Mouse (Mus musculus) liver, embryonic 15.5 days (tissue): ENCODE results near the gene Fgfr2. TPM values are rescaled to one million over a fixed set of nuclear protein-coding genes. Genes with fewer than 3 reads are reported as not detected.

Experiments used
- ATAC-seq: fragments of 200-750 bp; cut with Nextera tagmentation; 2 replicates; pipeline ENCODE4 v1.8.0; 2017; ENCODE audit warnings: moderate number of reproducible peaks, mild to moderate bottlenecking, moderate library complexity; ENCODE audit not compliant: insufficient read depth
- H3K27ac ChIP-seq: fragments of 300-500 bp; sonication (generic); replicated peaks from 2 replicates; pipeline ENCODE4 v1.5.1; 2015; ENCODE audit warnings: mild to moderate bottlenecking, inconsistent platforms
- H3K27me3 ChIP-seq: fragments of 300-500 bp; sonication (generic); 2 replicates; pipeline ENCODE4 v1.6.1; 2015; ENCODE audit warnings: mild to moderate bottlenecking, inconsistent platforms
- H3K36me3 ChIP-seq: fragments of 300-500 bp; sonication (generic); replicated peaks from 2 replicates; pipeline ENCODE4 v1.6.1; 2015; ENCODE audit warnings: moderate library complexity, mild to moderate bottlenecking, inconsistent platforms
- H3K4me1 ChIP-seq: fragments of 300-500 bp; sonication (generic); replicated peaks from 2 replicates; pipeline ENCODE4 v1.6.1; 2015; ENCODE audit warnings: inconsistent platforms
- H3K4me2 ChIP-seq: fragments of 300-500 bp; sonication (generic); 2 replicates; pipeline ENCODE4 v1.6.1; 2015; ENCODE audit warnings: moderate library complexity, mild to moderate bottlenecking, inconsistent platforms
- H3K4me3 ChIP-seq: fragments of 300-500 bp; sonication (generic); replicated peaks from 2 replicates; pipeline ENCODE4 v1.5.1; 2015; ENCODE audit warnings: mild to moderate bottlenecking, inconsistent platforms
- H3K9ac ChIP-seq: fragments of 300-500 bp; sonication (generic); 2 replicates; pipeline ENCODE4 v1.6.1; 2015; ENCODE audit warnings: moderate library complexity, mild to moderate bottlenecking, inconsistent platforms
- H3K9me3 ChIP-seq: fragments of 300-500 bp; sonication (generic); replicated peaks from 2 replicates; pipeline ENCODE4 v1.6.1; 2016; ENCODE audit warnings: inconsistent platforms
- WGBS: fragments of 180-500 bp; shearing (Covaris S2); methylation state at CpG from one replicate; pipeline ENCODE4 v1.1.7; 2015; ENCODE audit warnings: mixed read lengths; ENCODE audit not compliant: insufficient replicate concordance; 5-methylcytosine and 5-hydroxymethylcytosine counted together
- polyA plus RNA-seq: library from polyadenylated mRNA; unstranded; fragments of >200 nt; fragmentation: Nextera tagmentation; extraction: Ambion mirVana; gene quantifications from 2 replicates; pipeline ENCODE4 v1.2.1, GENCODE M21; 2015

The Fgfr2 gene
- polyA plus RNA-seq, 1 experiment from 2014 or later, result 10.5 TPM

DNA sequence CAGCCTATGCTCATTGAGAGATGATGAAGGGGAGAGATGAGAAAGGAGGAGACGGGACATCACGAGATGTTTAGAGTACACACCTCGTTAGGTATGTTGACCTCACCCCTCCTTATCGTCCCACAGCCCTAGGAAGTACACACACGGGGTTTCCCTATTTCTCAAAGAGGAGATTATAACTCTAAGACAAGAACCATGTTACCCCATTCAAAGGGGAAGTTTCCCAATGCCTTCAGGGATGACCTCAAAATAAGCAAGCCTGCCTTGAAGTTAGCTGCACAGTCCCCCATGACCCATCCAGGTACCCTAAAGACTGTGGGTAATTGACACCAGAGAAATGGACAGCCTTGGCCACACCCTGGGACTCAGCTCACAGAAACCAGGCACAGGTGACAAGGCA, 657.3 kb downstream of the Fgfr2 start:
- WGBS, result 58% methylated on average over 5 of the region's 5 CpGs
- H3K4me3 ChIP-seq, result no peak overlapping the region
- no peaks in the 10 kb centered on the region; the same call in 1 of the 2 replicates for H3K27me3 ChIP-seq
- no peak overlapping the region for H3K9ac ChIP-seq
- ATAC-seq, result no peak
- no peak overlapping the region for H3K27ac ChIP-seq
- H3K4me1 ChIP-seq, result peaks cover 5% of the 10 kb centered on the region
- H3K4me2 ChIP-seq, result no peak overlapping the region
- no peaks in the 10 kb centered on the region for H3K36me3 ChIP-seq
- H3K9me3 ChIP-seq, result no peaks in the 10 kb centered on the region

- Histone ChIP-seq H3K4me2 (no peak overlapping the region), H3K4me1 (peaks cover 5% of the 10 kb centered on the region), H3K4me3 (no peak overlapping the region), H3K27me3 (no peaks in the 10 kb centered on the region; the same call in 1 of the 2 replicates), H3K27ac (no peak overlapping the region), H3K36me3 (no peaks in the 10 kb centered on the region), H3K9me3 (no peaks in the 10 kb centered on the region), H3K9ac (no peak overlapping the region)
- WGBS, result 59% methylated on average over 1 of the region's 1 CpGs
- no peak for ATAC-seq
These were observed 658.3 kb downstream of the Fgfr2 start for GRCm38 (mm10) chr7:132464894-132465293.

GRCm38 (mm10) chr7:132458493-132458892, 664.7 kb downstream of the Fgfr2 start:
- Histone ChIP-seq H3K9ac (no peak overlapping the region), H3K27me3 (no peaks in the 10 kb centered on the region; the same call in 1 of the 2 replicates), H3K4me3 (no peak overlapping the region), H3K27ac (no peak overlapping the region), H3K36me3 (no peaks in the 10 kb centered on the region), H3K4me1 (peaks cover 5% of the 10 kb centered on the region), H3K4me2 (no peak overlapping the region), H3K9me3 (no peaks in the 10 kb centered on the region)
- no peak for ATAC-seq
- WGBS, result 48% methylated on average over 7 of the region's 7 CpGs

GRCm38 (mm10) chr7:132455071-132455720, 668.0 kb downstream of the Fgfr2 start:
- Histone ChIP-seq H3K4me3 (no peak overlapping the region), H3K9ac (no peak overlapping the region), H3K4me2 (no peak overlapping the region), H3K4me1 (no peaks in the 10 kb centered on the region), H3K36me3 (no peaks in the 10 kb centered on the region), H3K27ac (no peak overlapping the region), H3K9me3 (no peaks in the 10 kb centered on the region; the same call in 1 of the 2 replicates), H3K27me3 (no peaks in the 10 kb centered on the region)
- no peak for ATAC-seq
- 30% methylated on average over 11 of the region's 11 CpGs for WGBS

DNA sequence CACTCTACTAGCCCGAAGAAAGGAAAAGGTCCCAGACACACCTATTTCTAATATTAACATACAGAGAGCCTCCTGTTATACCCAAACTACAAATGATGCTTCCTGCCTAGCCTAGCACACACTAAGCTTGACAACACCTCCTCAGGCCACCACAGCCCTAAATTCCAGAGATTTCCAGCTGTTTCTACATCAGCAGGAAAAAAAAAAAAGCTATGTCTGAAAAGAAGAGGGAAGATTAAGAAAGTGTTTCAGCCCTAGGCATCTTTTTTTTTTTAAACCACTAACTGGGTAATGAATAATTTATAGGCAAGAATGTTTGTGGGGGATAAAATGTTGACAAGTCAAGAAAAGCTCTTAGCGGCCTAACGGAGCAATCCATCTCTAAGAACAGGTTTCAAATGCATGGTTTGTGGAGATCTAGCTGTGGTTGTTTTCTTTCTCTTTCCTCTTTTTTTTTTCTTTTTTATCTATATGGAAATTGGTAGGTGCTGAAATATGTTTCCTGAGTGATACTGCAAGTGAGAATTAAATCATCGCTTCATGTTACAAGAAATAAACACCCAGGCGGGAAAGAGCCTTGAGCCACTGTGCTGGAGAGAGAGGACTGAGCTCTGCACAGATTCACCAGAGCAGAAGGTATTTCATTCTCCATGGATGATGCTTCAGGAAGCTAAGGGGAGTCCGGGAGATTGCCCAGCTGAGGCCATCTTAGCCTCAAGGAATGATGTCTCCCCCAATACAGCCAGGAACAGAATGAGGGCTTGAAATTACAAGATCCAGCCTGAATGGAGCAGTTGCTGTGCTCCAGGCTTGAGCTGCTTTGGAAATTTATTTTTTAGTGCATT, 673.0 kb downstream of the Fgfr2 start:
- Histone ChIP-seq H3K4me3 (no peak overlapping the region), H3K27ac (no peak overlapping the region), H3K9me3 (no peaks in the 10 kb centered on the region; the same call in 1 of the 2 replicates), H3K4me1 (no peaks in the 10 kb centered on the region), H3K36me3 (no peaks in the 10 kb centered on the region), H3K9ac (no peak overlapping the region), H3K27me3 (no peaks in the 10 kb centered on the region), H3K4me2 (no peak overlapping the region)
- no peak for ATAC-seq
- 60% methylated on average over 6 of the region's 6 CpGs for WGBS

GRCm38 (mm10) chr7:132448511-132449154, 674.5 kb downstream of the Fgfr2 start:
- Histone ChIP-seq H3K4me2 (no peak overlapping the region), H3K4me1 (no peaks in the 10 kb centered on the region), H3K9ac (no peak overlapping the region), H3K4me3 (no peak overlapping the region), H3K9me3 (no peaks in the 10 kb centered on the region; the same call in 1 of the 2 replicates), H3K27ac (no peak overlapping the region), H3K27me3 (no peaks in the 10 kb centered on the region), H3K36me3 (no peaks in the 10 kb centered on the region)
- ATAC-seq, result no peak
- 55% methylated on average over 4 of the region's 4 CpGs for WGBS

GRCm38 (mm10) chr7:132447558-132447957, 675.6 kb downstream of the Fgfr2 start:
- H3K4me2 ChIP-seq, result no peak overlapping the region
- no peaks in the 10 kb centered on the region for H3K27me3 ChIP-seq
- no peak for ATAC-seq
- H3K9me3 ChIP-seq, result no peaks in the 10 kb centered on the region; the same call in 1 of the 2 replicates
- no peak overlapping the region for H3K4me3 ChIP-seq
- H3K36me3 ChIP-seq, result no peaks in the 10 kb centered on the region
- no peak overlapping the region for H3K9ac ChIP-seq
- H3K27ac ChIP-seq, result no peak overlapping the region
- no peaks in the 10 kb centered on the region for H3K4me1 ChIP-seq
- WGBS, result 54% methylated on average over 5 of the region's 5 CpGs

GRCm38 (mm10) chr7:132446841-132447240, 676.3 kb downstream of the Fgfr2 start:
- ATAC-seq, result no peak
- no peaks in the 10 kb centered on the region for H3K4me1 ChIP-seq
- no peaks in the 10 kb centered on the region for H3K27me3 ChIP-seq
- H3K9ac ChIP-seq, result no peak overlapping the region
- no peaks in the 10 kb centered on the region for H3K9me3 ChIP-seq
- 60% methylated on average over 5 of the region's 5 CpGs for WGBS
- no peak overlapping the region for H3K27ac ChIP-seq
- H3K4me2 ChIP-seq, result no peak overlapping the region
- no peak overlapping the region for H3K4me3 ChIP-seq
- no peaks in the 10 kb centered on the region for H3K36me3 ChIP-seq

DNA sequence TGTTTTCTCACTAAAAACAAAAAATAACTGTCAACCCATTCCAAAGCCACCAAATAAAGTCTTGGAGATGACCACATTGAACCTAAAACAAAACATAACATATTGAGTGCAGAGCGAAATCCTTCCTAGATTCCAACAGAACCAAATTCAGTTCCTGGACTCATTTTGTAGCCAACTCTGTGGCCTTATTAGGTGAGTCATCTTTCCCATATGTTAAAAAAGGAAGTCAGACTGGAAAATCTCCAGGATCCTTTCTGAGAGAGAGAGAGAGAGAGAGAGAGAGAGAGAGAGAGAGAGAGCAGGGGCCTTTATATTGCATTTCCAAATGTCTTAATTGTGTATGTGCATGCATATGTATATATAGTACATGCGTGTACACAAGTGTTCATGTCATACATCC, 678.9 kb downstream of the Fgfr2 start:
- H3K9ac ChIP-seq, result no peak overlapping the region
- H3K27me3 ChIP-seq, result no peaks in the 10 kb centered on the region
- H3K4me2 ChIP-seq, result no peak overlapping the region
- WGBS, result 74% methylated on average over 2 of the region's 2 CpGs
- no peak overlapping the region for H3K4me3 ChIP-seq
- H3K27ac ChIP-seq, result no peak overlapping the region
- no peaks in the 10 kb centered on the region for H3K9me3 ChIP-seq
- H3K36me3 ChIP-seq, result no peaks in the 10 kb centered on the region
- no peaks in the 10 kb centered on the region for H3K4me1 ChIP-seq
- ATAC-seq, result no peak

DNA sequence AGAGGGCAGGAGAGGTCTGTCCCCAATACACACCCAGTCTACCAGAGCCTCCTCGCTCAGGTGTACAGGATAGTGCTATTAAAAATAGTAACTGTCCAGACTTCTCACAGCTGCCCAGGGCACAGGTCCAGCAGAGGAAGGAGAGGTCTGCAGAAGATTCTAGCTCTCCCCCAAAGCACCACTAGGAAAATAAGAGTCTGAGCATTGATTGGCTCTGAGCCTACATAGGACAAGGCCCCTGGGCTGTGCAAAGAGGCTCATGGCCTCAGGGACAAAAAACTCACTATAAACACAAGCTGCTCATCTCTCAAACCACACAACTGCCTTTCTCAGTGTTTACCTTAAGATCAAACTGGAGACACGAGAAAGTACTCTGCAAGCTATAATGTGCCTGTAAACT, 679.4 kb downstream of the Fgfr2 start:
- 52% methylated on average over 2 of the region's 2 CpGs for WGBS
- Histone ChIP-seq H3K4me3 (no peak overlapping the region), H3K9me3 (no peaks in the 10 kb centered on the region), H3K27me3 (no peaks in the 10 kb centered on the region), H3K36me3 (no peaks in the 10 kb centered on the region), H3K4me2 (no peak overlapping the region), H3K4me1 (no peaks in the 10 kb centered on the region), H3K27ac (no peak overlapping the region), H3K9ac (no peak overlapping the region)
- ATAC-seq, result no peak

DNA sequence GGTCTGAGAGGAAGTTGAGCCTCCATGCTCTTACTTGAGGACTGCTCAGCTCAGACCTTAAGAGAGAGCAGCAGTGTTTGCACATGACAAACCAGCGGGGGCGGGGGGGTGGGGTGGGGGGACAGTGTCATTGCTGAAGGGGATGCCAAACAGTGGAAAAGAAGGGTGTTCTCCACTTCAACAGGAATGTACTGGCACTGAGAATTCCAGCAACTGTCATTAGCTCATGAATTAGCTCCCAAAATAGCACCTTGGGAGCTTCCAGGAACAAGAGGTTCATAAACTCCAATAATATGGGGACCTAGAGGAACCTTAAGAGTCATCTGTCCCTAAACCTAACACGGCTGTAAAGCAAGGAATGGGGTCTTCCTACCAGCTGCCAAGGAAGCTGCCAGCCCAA, 680.0 kb downstream of the Fgfr2 start:
- ATAC-seq, result no peak
- H3K36me3 ChIP-seq, result no peaks in the 10 kb centered on the region
- 60% methylated on average over 3 of the region's 3 CpGs for WGBS

More for the DNA sequence above, 680.0 kb downstream of the Fgfr2 start:
- H3K27me3 ChIP-seq, result no peaks in the 10 kb centered on the region
- H3K4me1 ChIP-seq, result no peaks in the 10 kb centered on the region
- H3K27ac ChIP-seq, result no peak overlapping the region
- H3K9me3 ChIP-seq, result no peaks in the 10 kb centered on the region
- no peak overlapping the region for H3K9ac ChIP-seq
- no peak overlapping the region for H3K4me2 ChIP-seq
- no peak overlapping the region for H3K4me3 ChIP-seq
